Mouse (Mus musculus) brain, adult 2 months (tissue): Measurements from ENCODE around the gene Mbnl1.
A peak's percentile ranks its signal among the peaks of the same experiment; 100 is the strongest.

Experiments
- DNase-seq: peaks from one replicate; pipeline ENCODE4 v3.0.0; 2011; ENCODE audit warnings: low read depth, low spot score

Gene Mbnl1

GRCm38 (mm10) chr3:60517234-60517787 is 44.7 kb downstream of the Mbnl1 start:
- DNase-seq = no peak

DNA sequence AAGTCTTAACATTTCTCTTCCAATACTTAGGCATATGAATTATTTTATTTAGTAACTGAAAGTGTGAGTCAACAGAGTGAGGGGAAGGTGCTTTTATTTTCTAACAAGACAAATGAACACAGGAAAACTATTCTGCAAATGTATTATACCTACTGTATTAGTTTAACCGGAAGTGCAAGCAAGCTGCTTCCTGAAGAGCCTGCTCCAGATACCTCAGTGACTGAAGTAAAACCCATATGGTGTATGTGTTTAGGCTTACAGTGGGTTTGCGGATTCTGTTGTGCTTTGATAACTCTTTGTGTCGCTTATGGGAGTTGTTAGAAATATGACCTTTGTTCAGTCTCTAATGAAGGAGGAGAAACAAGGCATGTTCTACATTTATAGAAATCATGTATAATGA is 46.7 kb downstream of the Mbnl1 start:
- no peak for DNase-seq

DNA sequence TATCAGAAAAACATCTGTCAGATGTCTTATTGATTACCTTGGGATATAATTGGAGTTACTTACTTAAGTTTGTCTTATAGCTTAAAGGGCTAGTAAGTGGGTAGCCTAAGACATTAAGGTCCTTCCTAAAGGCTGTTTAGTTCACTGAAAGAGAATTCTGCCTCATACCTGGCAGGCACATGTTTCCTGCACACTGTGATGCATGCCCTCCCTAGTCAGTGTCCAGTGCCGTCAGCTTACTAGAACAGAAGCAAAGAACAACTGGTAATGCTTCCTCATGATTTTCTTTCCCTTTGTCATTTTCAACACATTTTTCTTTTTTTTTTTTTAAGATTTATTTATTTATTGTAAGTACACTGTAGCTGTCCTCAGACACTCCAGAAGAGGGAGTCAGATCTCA is 51.5 kb downstream of the Mbnl1 start:
- DNase-seq = no peak

- DNase-seq = no peak
Measured at GRCm38 (mm10) chr3:60531286-60531685, 58.7 kb downstream of the Mbnl1 start.

DNA sequence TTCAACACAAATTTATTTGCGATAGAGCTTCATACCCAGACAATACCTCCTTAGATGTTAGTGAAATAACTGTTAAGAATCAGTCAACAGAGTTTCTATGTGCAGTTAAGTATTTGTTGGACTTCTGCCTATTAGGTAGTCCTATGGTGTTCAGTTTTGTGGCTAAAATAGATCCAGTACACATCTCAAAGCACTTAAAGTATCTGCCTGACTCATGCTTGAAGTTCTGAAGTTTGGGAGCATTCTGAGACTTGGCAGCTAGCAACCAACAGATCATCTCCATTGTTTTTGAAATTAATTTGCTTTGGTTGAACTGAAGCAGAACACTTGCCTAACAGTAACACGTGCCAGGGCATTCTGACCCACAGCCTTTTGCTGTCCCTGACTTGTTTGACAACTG is 59.2 kb downstream of the Mbnl1 start:
- peak; percentile 38 for DNase-seq

DNA sequence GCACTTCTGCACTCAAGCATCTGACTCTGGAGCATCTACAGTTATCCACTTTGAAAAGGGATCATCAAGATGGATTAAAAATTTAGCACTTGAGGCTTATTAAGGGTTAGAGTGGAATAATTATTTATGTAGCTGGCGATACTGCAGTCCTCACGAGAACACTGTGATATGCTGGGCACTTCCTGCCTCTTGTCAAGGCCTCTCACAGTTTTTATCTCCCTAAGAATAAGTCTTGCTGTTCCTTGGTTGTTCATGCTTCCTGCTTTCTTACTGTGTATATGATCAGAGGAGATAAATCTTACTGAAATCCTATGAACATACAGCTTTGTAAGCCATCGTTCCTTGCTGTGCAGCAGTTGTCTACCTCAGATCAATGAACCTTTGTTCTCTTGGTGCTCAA is 62.6 kb downstream of the Mbnl1 start:
- DNase-seq = no peak

GRCm38 (mm10) chr3:60537063-60537462 is 64.4 kb downstream of the Mbnl1 start:
- DNase-seq = no peak

GRCm38 (mm10) chr3:60538214-60538971 is 65.8 kb downstream of the Mbnl1 start:
- DNase-seq = no peak

GRCm38 (mm10) chr3:60541121-60541520 is 68.5 kb downstream of the Mbnl1 start:
- DNase-seq = no peak

GRCm38 (mm10) chr3:60546196-60546595 is 73.6 kb downstream of the Mbnl1 start:
- DNase-seq = no peak

GRCm38 (mm10) chr3:60546904-60547303 is 74.3 kb downstream of the Mbnl1 start:
- no peak for DNase-seq

DNA sequence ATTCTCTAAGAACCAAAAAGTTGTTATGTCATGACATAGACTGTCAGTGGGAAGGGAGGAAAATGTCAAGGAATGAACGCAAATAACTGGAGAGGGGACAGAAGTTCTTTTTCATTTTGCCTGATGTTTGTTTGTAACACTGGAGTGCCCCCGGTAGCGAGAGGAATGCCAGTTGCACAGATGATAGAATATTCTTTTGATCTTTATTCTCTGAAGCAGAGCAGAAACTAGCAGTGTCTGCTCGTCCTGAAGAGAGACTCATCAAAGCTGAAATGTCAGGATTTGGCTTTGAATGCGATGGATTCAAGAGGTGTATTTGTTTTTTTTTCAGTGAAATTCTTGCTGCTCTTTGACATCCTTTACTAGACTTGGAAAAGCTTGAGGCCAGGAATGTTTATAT is 77.9 kb downstream of the Mbnl1 start:
- DNase-seq = no peak

- peak; percentile 61 for DNase-seq
Measured at GRCm38 (mm10) chr3:60551650-60552049, 79.0 kb downstream of the Mbnl1 start.

DNA sequence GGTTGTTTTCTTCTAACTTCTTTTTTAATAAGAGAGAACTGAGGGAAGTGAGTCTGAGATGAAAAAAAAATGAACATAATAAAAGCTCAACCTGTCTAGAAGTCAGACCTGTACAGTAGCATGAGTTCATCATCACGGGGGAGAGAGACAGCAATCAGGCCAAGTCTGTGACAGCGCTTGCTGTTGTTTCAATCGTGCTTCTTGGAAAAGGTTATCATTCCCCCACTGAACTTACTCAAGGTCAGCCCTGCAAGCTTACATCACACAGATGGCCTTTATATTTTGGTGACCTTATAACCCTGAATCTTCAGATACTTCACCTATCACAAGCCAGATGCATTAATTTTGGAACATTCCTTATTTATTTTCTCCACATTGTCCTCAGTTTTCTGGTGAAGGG is 80.4 kb downstream of the Mbnl1 start:
- DNase-seq = no peak

DNA sequence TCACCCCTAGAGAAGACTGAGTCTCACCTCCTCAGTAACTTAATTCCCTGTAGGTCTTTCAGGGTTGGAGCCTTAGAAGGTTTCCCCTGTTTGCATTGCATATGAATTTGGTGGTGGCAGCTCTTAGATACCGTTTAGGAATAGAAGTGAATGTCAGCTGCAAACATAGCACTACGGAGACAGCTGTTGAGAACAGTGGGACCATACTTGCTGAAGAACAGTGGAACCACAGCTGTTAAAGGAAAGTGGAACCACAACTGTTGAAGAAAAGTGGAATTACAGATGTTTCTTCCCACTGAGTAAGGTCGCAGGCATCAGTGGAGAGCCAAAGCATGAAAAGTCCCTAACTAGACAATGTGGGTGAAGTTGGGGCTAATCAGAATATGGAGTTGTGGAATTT is 84.0 kb downstream of the Mbnl1 start:
- no peak for DNase-seq

- DNase-seq = no peak
Measured at GRCm38 (mm10) chr3:60558252-60558862, 85.7 kb downstream of the Mbnl1 start.

GRCm38 (mm10) chr3:60559762-60560161 is 87.1 kb downstream of the Mbnl1 start:
- DNase-seq = no peak

GRCm38 (mm10) chr3:60563529-60564243 is 91.1 kb downstream of the Mbnl1 start:
- DNase-seq = peak; percentile 80

- no peak for DNase-seq
Measured at GRCm38 (mm10) chr3:60564244-60564643, 91.6 kb downstream of the Mbnl1 start.

DNA sequence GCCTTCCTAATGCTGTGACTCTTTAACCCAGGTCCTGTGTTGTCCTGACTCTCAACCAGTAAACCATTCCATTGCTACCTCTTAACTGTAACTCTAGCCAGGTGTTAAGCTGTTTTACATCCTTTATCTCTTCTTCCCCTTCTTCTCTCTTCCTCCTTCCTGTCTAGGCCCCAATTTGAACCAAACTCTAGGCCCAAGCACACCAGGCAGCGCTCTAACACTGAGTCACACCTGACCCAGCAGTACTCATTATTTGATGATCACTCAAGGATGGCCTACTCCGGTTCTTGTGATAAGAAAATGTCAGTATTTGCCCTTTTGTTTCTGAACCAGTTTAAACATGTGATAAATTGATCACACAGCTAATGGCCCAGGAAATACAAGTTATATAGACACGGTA is 92.6 kb downstream of the Mbnl1 start:
- DNase-seq = no peak

GRCm38 (mm10) chr3:60565950-60566349 is 93.3 kb downstream of the Mbnl1 start:
- no peak for DNase-seq

- DNase-seq = no peak
Measured at GRCm38 (mm10) chr3:60568171-60568684, 95.6 kb downstream of the Mbnl1 start.
